Mouse (Mus musculus) spleen, adult 2 months (tissue): ENCODE data around the gene Gm39115. TPM values are rescaled to one million over a fixed set of nuclear protein-coding genes. Genes with fewer than 3 reads are reported as not detected.
A peak's percentile ranks its signal among the peaks of the same experiment; 100 is the strongest.
"Not testable (repeated sequence)": the region's sequence is repeated elsewhere in the genome, so short reads cannot be mapped to it uniquely, and the experiment has no call there.

Experiments
- DNase-seq, 2 experiments: peaks; one replicate each; pipeline versions ENCODE4 v3.0.0 to v3.0.0-alpha.2; 2012 to 2021; ENCODE audit warnings: low spot score in 2 of 2, low read depth in 1 of 2
- H3K27ac ChIP-seq: fragments of 200-500 bp; 2 replicates; pipeline ENCODE4 v1.5.1; 2012; ENCODE audit warnings: low read length, inconsistent platforms; ENCODE audit not compliant: insufficient read depth
- H3K27me3 ChIP-seq: fragments of 200-500 bp; 2 replicates; pipeline ENCODE4 v1.6.1; 2012; ENCODE audit warnings: mild to moderate bottlenecking, moderate library complexity, low read length, inconsistent platforms; ENCODE audit not compliant: control insufficient read depth, insufficient read depth
- H3K36me3 ChIP-seq: fragments of 200-500 bp; 2 replicates; pipeline ENCODE4 v1.6.1; 2012; ENCODE audit warnings: mild to moderate bottlenecking, low read length, inconsistent platforms; ENCODE audit not compliant: control insufficient read depth, insufficient read depth
- H3K4me1 ChIP-seq: fragments of 200-500 bp; 2 replicates; pipeline ENCODE4 v1.6.1; 2011; ENCODE audit warnings: inconsistent platforms; ENCODE audit not compliant: control insufficient read depth, insufficient read depth, insufficient read length
- H3K4me3 ChIP-seq: fragments of 200-500 bp; 2 replicates; pipeline ENCODE4 v1.5.1; 2011; ENCODE audit warnings: mild to moderate bottlenecking, inconsistent platforms; ENCODE audit not compliant: insufficient read depth, insufficient read length; ENCODE audit errors: extremely low read depth
- CTCF ChIP-seq: fragments of 200-500 bp; IDR thresholded peaks from 2 replicates; pipeline ENCODE4 v1.5.1; 2011; ENCODE audit warnings: mild to moderate bottlenecking, inconsistent platforms; ENCODE audit not compliant: insufficient read depth, insufficient read length, insufficient replicate concordance; ENCODE audit errors: extremely low read depth
- POLR2A ChIP-seq: fragments of 200-500 bp; IDR thresholded peaks from 2 replicates; pipeline ENCODE4 v1.6.1; 2011; ENCODE audit warnings: low read depth, low read length, inconsistent platforms
- WGBS: fragments of 180-500 bp; shearing (Covaris S2); methylation state at CpG from one replicate; pipeline ENCODE4 v1.1.7; 2018; 5-methylcytosine and 5-hydroxymethylcytosine counted together
- polyA plus RNA-seq: library from polyadenylated mRNA; depleted of rRNA; stranded (reverse); fragments of >200 nt; gene quantifications from 2 replicates; pipeline ENCODE4 v1.2.3, GENCODE M21; 2012

Gm39115 gene
- polyA plus RNA-seq, 1 experiment: not detected

DNA sequence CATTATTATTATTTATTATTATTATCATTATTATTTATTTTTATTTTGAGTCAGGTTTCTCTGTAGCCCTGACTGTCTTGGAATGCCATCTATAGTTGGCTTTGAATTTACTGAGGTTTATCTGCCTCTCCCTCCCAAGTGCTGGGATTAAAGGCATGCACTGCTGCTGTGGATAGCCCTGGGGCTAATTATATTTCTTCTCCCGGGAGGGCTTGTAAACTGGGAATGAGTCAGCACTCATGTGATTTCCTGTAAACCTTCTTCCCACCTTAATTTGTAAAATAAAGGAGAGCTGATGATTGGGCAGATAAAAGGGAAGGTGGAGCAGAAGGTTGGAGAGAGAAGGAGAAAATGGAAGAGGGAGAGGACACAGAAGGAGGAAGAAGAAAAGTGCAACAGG is 4.9 kb upstream of the Gm39115 start:
- H3K27me3 ChIP-seq: no peaks in the 10 kb centered on the region
- DNase-seq: no peak
- no peak overlapping the region for H3K4me3 ChIP-seq
- H3K27ac ChIP-seq: no peak overlapping the region
- no peaks in the 10 kb centered on the region for H3K4me1 ChIP-seq
- 11% methylated on average over 1 of the region's 1 CpGs for WGBS
- TF ChIP-seq POLR2A: no peak
- no peak for TF ChIP-seq CTCF
- H3K36me3 ChIP-seq: no peaks in the 10 kb centered on the region

GRCm38 (mm10) chr7:142134206-142134995 is 1.4 kb downstream of the Gm39115 start:
- no peak for DNase-seq
- no peaks in the 10 kb centered on the region for H3K27me3 ChIP-seq
- H3K27ac ChIP-seq: no peak overlapping the region
- H3K36me3 ChIP-seq: no peaks in the 10 kb centered on the region
- no peaks in the 10 kb centered on the region for H3K4me1 ChIP-seq
- 58% methylated on average over 4 of the region's 4 CpGs for whole genome bisulfite sequencing
- H3K4me3 ChIP-seq: no peak overlapping the region
- no peak for TF ChIP-seq POLR2A
- TF ChIP-seq CTCF: no peak

DNA sequence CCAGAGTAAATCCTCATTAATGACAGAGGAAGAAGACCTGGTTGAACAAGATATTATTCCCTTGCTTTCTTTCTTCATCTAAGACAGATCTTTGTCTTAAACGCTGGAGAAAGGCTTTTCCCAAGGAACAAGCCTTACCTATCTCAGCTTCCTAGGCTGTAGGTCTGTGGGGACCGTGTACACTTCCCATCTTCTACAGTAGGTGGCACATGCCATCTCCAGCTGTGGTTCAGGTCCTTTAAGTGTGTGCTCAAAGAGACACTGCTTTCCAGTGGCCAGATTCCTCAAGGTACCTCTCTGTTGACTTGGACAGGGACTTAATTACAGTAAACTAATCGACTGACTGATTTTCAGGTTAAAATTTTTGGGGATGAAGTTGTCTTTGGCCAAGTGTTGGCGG is 7.0 kb downstream of the Gm39115 start:
- Histone ChIP-seq H3K27me3 (no peaks in the 10 kb centered on the region), H3K4me1 (no peaks in the 10 kb centered on the region), H3K27ac (no peak overlapping the region), H3K4me3 (no peak overlapping the region), H3K36me3 (no peaks in the 10 kb centered on the region)
- WGBS: 52% methylated on average over 4 of the region's 4 CpGs
- TF ChIP-seq POLR2A: no peak
- DNase-seq: no peak

DNA sequence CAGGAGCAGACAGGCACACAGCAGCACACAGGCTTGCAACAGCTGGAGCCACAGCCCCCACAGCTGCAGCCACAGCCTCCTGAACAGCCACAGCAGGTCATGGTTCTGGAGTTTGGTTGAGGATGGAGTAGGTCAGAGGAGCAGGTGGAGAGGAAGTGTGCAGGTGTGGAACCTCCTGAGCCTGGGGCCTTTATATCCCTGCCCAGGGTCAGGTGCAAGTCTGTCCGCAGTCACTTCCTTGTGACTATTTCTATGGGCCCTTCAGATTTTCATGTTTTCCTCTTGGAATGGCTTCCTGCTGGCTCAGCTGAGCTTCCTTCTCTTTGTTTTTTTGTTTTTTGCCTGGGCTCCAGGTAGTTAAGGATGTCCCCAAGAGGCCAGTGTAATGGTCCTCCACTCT is 15.2 kb downstream of the Gm39115 start, which contains the start of gene Gm45618:
Gene Gm45618, minus strand, starts transcription at position 101 of the 400 bp plus-strand sequence.
- H3K4me1 ChIP-seq, DNase-seq, H3K27me3 ChIP-seq, H3K36me3 ChIP-seq, H3K27ac ChIP-seq, H3K4me3 ChIP-seq: not testable (repeated sequence)
- WGBS: 87% methylated on average over 1 of the region's 1 CpGs

- H3K36me3 ChIP-seq: no peaks in the 10 kb centered on the region
- no peaks in the 10 kb centered on the region for H3K27me3 ChIP-seq
- H3K4me3 ChIP-seq: no peak overlapping the region
- no peaks in the 10 kb centered on the region for H3K4me1 ChIP-seq
- H3K27ac ChIP-seq: no peak overlapping the region
- 24% methylated on average over 5 of the region's 5 CpGs for WGBS
- no peak for DNase-seq
- TF ChIP-seq POLR2A (no peak), CTCF (no peak)
These were observed 16.2 kb downstream of the Gm39115 start for GRCm38 (mm10) chr7:142119632-142120031.

GRCm38 (mm10) chr7:142104747-142105146 is 31.1 kb downstream of the Gm39115 start:
- H3K4me3 ChIP-seq: no peak overlapping the region
- no peak for DNase-seq
- H3K36me3 ChIP-seq: no peaks in the 10 kb centered on the region
- WGBS: 51% methylated on average over 5 of the region's 5 CpGs
- no peaks in the 10 kb centered on the region for H3K27me3 ChIP-seq
- TF ChIP-seq CTCF: no peak
- TF ChIP-seq POLR2A: no peak
- no peak overlapping the region for H3K27ac ChIP-seq
- no peaks in the 10 kb centered on the region for H3K4me1 ChIP-seq

DNA sequence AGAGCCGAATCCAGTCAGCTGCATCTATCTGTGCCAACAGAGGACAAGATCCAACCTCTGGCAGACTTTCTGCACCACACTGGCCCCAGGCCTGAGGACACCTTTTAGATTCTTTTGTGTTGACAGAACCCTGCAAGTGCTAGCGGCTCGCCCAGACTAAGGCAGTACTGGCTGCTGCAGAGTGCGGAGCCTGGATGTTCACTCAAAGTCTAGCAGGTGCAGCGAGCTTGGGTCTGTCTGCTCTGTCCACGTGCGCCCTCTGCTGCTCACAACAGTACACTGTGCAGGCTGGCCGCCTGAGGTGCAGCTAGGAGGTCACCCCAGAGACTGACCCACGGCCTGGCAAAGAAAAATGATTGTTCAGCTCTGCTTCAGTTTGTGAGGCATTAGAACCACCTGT is 38.1 kb downstream of the Gm39115 start:
- TF ChIP-seq POLR2A (no peak), CTCF (peak; percentile 92; the same call in 1 of the 2 replicates)
- no peak overlapping the region for H3K4me3 ChIP-seq
- peaks cover 11% of the 10 kb centered on the region for H3K27me3 ChIP-seq
- no peaks in the 10 kb centered on the region for H3K36me3 ChIP-seq
- 8% methylated on average over 9 of the region's 9 CpGs for WGBS
- peak; percentile 38 to 59 for DNase-seq
- no peak overlapping the region for H3K27ac ChIP-seq
- H3K4me1 ChIP-seq: no peaks in the 10 kb centered on the region; the same call in 1 of the 2 replicates
